Mouse (Mus musculus): ENCODE measurements around the gene Slc17a9.

DNA sequence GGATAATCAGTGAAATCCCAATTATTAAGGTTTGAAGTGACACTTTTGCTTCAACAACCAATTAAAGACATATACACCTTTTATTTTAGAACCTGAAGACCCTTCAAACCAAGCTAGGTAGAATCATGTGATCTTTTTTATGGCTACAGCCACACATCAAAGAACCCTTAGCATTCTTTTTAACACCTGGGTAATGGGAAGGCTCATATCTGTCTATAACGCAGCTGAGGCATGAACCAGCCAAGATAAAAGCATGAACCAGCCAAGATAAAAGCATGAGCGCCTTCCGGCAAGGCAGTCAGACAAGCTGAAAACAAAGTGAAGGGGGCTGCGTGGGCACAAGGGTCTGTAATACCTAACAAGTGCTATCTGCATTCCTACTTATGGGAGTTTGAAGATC is 41.0 kb upstream of the Slc17a9 start:
- TF ChIP-seq CTCF (IDR thresholded peaks at IDR 0.05; ENCODE audit: extremely low read depth, insufficient read depth, low read length) (no peak), POLR2A (IDR thresholded peaks at IDR 0.05; ENCODE audit: extremely low read depth, insufficient read depth, low read length) (no peak)
